Mouse (Mus musculus) G1E (cell line): ENCODE results near the gene Mras. TPM values are rescaled to one million over a fixed set of nuclear protein-coding genes. Genes with fewer than 3 reads are reported as not detected.

Experiments used
- ATAC-seq: 2 replicates; pipeline ENCODE4 v1.8.0; 2016; ENCODE audit warnings: mild to moderate bottlenecking; ENCODE audit not compliant: insufficient number of reproducible peaks, poor library complexity, low FRiP score, severe bottlenecking; ENCODE audit errors: extremely low read depth
- DNase-seq: peaks from one replicate; pipeline ENCODE4 v3.0.0; 2012; ENCODE audit warnings: low spot score
- H3K27me3 ChIP-seq: 2 replicates; pipeline ENCODE4 v1.6.1; 2012; ENCODE audit warnings: mild to moderate bottlenecking, low read length, inconsistent platforms; ENCODE audit not compliant: insufficient read depth
- H3K36me3 ChIP-seq: replicated peaks from 2 replicates; pipeline ENCODE3; 2012; ENCODE audit warnings: mild to moderate bottlenecking, inconsistent platforms
- H3K4me1 ChIP-seq: 2 replicates; pipeline ENCODE4 v1.6.1; 2012; ENCODE audit warnings: low read depth, low read length, inconsistent platforms, mixed read lengths; ENCODE audit not compliant: insufficient read depth
- H3K4me3 ChIP-seq: 2 replicates; pipeline ENCODE4 v1.5.1; 2012; ENCODE audit warnings: low read depth, mild to moderate bottlenecking, inconsistent platforms, low read length, moderate library complexity, mixed read lengths
- H3K9me3 ChIP-seq: replicated peaks from 2 replicates; pipeline ENCODE4 v1.6.1; 2012; ENCODE audit warnings: inconsistent platforms
- CTCF ChIP-seq: IDR thresholded peaks from 2 replicates; pipeline ENCODE4 v1.5.1; 2012; ENCODE audit warnings: low read depth, low read length, inconsistent platforms, mixed read lengths
- GATA1 ChIP-seq: IDR thresholded peaks from 2 replicates; pipeline ENCODE4 v1.6.1; 2012; ENCODE audit warnings: borderline replicate concordance, low read length, inconsistent platforms, mixed read lengths
- GATA2 ChIP-seq: IDR thresholded peaks from 2 replicates; pipeline ENCODE4 v1.6.1; 2012; ENCODE audit warnings: low read depth, low read length, inconsistent platforms, borderline replicate concordance
- POLR2AphosphoS5 ChIP-seq: IDR thresholded peaks from 2 replicates; pipeline ENCODE4 v1.6.1; 2012; ENCODE audit warnings: low read depth, low read length, inconsistent platforms; ENCODE audit not compliant: insufficient replicate concordance
- TAL1 ChIP-seq: conservative IDR thresholded peaks from 2 replicates; pipeline ENCODE4 v1.6.1; 2012; ENCODE audit warnings: low read depth, low read length, inconsistent platforms, mixed read lengths
- polyA plus RNA-seq: library from polyadenylated mRNA; stranded (reverse); fragments of >175 nt; gene quantifications from 2 replicates; pipeline ENCODE4 v1.2.3, GENCODE M21; 2012
- total RNA-seq, 2 experiments: library from RNA; stranded (forward) in 1 of 2; stranded (reverse) in 1 of 2; fragments of 200-1000 nt in 1 of 2; fragments of >200 nt in 1 of 2; fragmentation: Nextera tagmentation in 1 of 2; gene quantifications; 2 replicates each; pipeline ENCODE4 v1.2.3; 2014 to 2017

Gene Mras
- total and polyA plus RNA-seq, 3 experiments, result 0.12 to 2.1 TPM; not detected in 1

- Histone ChIP-seq H3K4me1 (peaks cover 24% of the 10 kb centered on the region), H3K36me3 (peaks cover 27% of the 10 kb centered on the region), H3K9me3 (no peaks in the 10 kb centered on the region), H3K4me3 (no peak overlapping the region), H3K27me3 (peaks cover 18% of the 10 kb centered on the region)
- DNase-seq (no peak), ATAC-seq (no peak)
- no peak for TF ChIP-seq POLR2AphosphoS5
Observed at GRCm38 (mm10) chr9:99471334-99471733, 34.2 kb upstream of the Mras start.

GRCm38 (mm10) chr9:99470347-99471092, 33.3 kb upstream of the Mras start:
- DNase-seq (no peak), ATAC-seq (peak; percentile 64)
- H3K4me3 ChIP-seq, result peak overlapping the region; percentile 18; the same call in 1 of the 2 replicates
- peaks cover 18% of the 10 kb centered on the region for H3K36me3 ChIP-seq
- H3K27me3 ChIP-seq, result peaks cover 18% of the 10 kb centered on the region
- no peaks in the 10 kb centered on the region for H3K9me3 ChIP-seq
- H3K4me1 ChIP-seq, result peaks cover 24% of the 10 kb centered on the region
- no peak for TF ChIP-seq CTCF

- H3K9me3 ChIP-seq, result no peaks in the 10 kb centered on the region
- TF ChIP-seq POLR2AphosphoS5, result no peak
- no peak for TF ChIP-seq GATA2
- TF ChIP-seq GATA1, result no peak
- no peak for TF ChIP-seq TAL1
- peaks cover 18% of the 10 kb centered on the region for H3K27me3 ChIP-seq
- peaks cover 11% of the 10 kb centered on the region for H3K36me3 ChIP-seq
- H3K4me1 ChIP-seq, result peaks cover 24% of the 10 kb centered on the region
- ATAC-seq (no peak), DNase-seq (no peak)
- no peak overlapping the region; the same call in 1 of the 2 replicates for H3K4me3 ChIP-seq
Observed at GRCm38 (mm10) chr9:99469681-99470273, 32.6 kb upstream of the Mras start.

GRCm38 (mm10) chr9:99468572-99468971, 31.4 kb upstream of the Mras start:
- H3K4me3 ChIP-seq, result no peak overlapping the region
- peaks cover 24% of the 10 kb centered on the region for H3K4me1 ChIP-seq
- H3K36me3 ChIP-seq, result peaks cover 2% of the 10 kb centered on the region
- TF ChIP-seq GATA2 (no peak), TAL1 (no peak), POLR2AphosphoS5 (no peak), CTCF (no peak), GATA1 (no peak)
- ATAC-seq (no peak), DNase-seq (no peak)
- peaks cover 22% of the 10 kb centered on the region for H3K27me3 ChIP-seq
- no peaks in the 10 kb centered on the region for H3K9me3 ChIP-seq

- Histone ChIP-seq H3K27me3 (peaks cover 40% of the 10 kb centered on the region), H3K4me1 (peaks cover 6% of the 10 kb centered on the region), H3K36me3 (no peaks in the 10 kb centered on the region), H3K9me3 (no peaks in the 10 kb centered on the region), H3K4me3 (no peak overlapping the region)
- ATAC-seq (no peak), DNase-seq (no peak)
- TF ChIP-seq TAL1 (no peak), POLR2AphosphoS5 (no peak), GATA1 (no peak)
Observed at GRCm38 (mm10) chr9:99464876-99465275, 27.7 kb upstream of the Mras start.

GRCm38 (mm10) chr9:99459730-99460129, 22.5 kb upstream of the Mras start:
- TF ChIP-seq GATA2, result no peak
- no peak for TF ChIP-seq POLR2AphosphoS5
- no peak for TF ChIP-seq CTCF
- no peak for TF ChIP-seq GATA1
- TF ChIP-seq TAL1, result no peak
- Histone ChIP-seq H3K4me3 (no peak overlapping the region), H3K36me3 (no peaks in the 10 kb centered on the region), H3K4me1 (no peaks in the 10 kb centered on the region), H3K27me3 (peaks cover 34% of the 10 kb centered on the region), H3K9me3 (no peaks in the 10 kb centered on the region)
- DNase-seq (no peak), ATAC-seq (no peak)
